Comparison of ENCODE assay signal across 12 mouse cellular contexts in the genomic region with DNA sequence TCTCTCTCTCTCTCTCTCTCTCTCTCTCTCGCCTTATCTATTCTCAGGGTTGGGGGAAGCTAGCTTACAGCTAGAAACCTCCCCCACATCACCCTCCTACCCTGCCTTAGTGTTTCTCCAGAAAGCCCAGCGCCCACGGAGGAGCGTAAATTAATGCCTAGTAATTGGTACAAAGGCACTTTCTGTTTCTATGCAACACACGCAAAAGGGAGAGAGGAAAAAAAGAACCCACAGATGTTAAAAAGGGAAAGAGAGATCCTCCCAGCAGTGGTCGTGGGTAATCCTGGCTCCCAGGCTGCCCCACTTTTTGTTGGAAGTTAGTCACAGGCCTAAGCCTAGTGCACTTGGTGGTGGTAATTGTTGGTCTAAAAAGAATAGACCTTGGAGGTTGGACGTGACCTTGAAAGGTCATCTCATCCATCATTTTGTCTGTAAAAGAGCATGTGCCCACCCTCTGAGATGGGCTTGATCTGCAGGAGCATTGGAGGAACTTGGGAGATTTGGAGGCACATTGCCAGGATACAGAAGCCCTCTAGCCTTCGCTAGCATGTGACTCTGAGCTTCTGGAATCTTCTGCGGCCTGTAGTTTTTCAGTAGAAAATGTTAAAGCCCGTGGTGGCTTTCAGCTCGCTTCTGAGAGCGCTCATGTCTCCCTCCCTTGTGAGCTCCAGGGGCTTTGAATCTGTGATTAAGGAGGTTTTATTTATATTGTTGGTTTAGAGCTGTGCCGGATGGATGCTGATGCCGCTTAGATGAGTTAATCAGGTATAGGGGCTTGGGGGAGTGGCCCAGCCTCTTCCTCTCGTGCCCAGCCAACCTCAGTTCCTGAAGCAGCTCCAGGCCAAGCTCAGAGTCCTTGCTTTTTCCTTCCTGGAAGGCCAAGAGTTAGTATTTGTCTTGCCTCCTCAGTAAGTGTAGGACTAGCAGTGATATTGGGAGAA. TPM values are rescaled to one million over a fixed set of nuclear protein-coding genes. Genes with fewer than 3 reads are reported as not detected.
A peak's percentile ranks its signal among the peaks of the same experiment; 100 is the strongest.
DNase-seq lines count a peak whose midpoint lies in the region; TF ChIP-seq lines count a peak whose summit lies in the region.
"Had no signal": no experiment of that assay in that cellular context is flagged by ENCODE, and none has a peak within 500 bp of the region (broad histone marks: within the 10 kb centered on the region; RNA-seq: fewer than 3 reads in every experiment).

No protein-coding gene starts in this region.

- intact Hi-C loops in gastrocnemius, postnatal 14 days (cut with DNase I; ENCODE audit: low total_unique reads) = no loop called here

- peaks cover 8% of the 10 kb centered on the region for H3K36me3 ChIP-seq in liver, adult 2 months (ENCODE audit: control insufficient read depth, insufficient read depth, low read length)
- H3K36me3 ChIP-seq: limb, embryonic 12.5 days had no signal

- WGBS in liver, adult 2 months = 67% methylated on average over 15 of the region's 15 CpGs

- peak overlapping the region; percentile 11 for H3K27ac ChIP-seq in liver, adult 2 months (replicated peaks; ENCODE audit: insufficient read depth, low read depth, low read length)
- H3K27ac ChIP-seq: limb, embryonic 12.5 days had no signal

- TF ChIP-seq POLR2A in liver, adult 2 months (IDR thresholded peaks at IDR 0.05; ENCODE audit: extremely low read depth, insufficient read depth, low read length) = no peak

- peaks cover 83% of the 10 kb centered on the region for H3K79me2 ChIP-seq in liver, adult 2 months (ENCODE audit: control insufficient read depth, insufficient read depth, low read length)

- H3K4me1 ChIP-seq in liver, adult 2 months (ENCODE audit: control insufficient read depth, insufficient read depth, low read length) = peaks cover 59% of the 10 kb centered on the region

- no peaks in the 10 kb centered on the region for H3K27me3 ChIP-seq in liver, adult 2 months (ENCODE audit: control insufficient read depth, insufficient read depth, low read length)
- H3K27me3 ChIP-seq: CH12.LX had no signal

- TF ChIP-seq CTCF in liver, adult 2 months (IDR thresholded peaks at IDR 0.05; ENCODE audit: low read depth, low read length) = no peak

- H3K4me3 ChIP-seq in liver, adult 2 months (ENCODE audit: insufficient read depth, low read depth, low read length) = no peak overlapping the region
- H3K4me3 ChIP-seq: limb, embryonic 12.5 days; myocyte had no signal

- DNase-seq in embryo, embryonic 10.5 days (ENCODE audit: low spot score) = peak; percentile 39
- DNase-seq in embryo, embryonic 11 days = no peak
- DNase-seq in liver, adult 2 months (ENCODE audit: extremely low read depth, low read depth, low spot score) = peak; percentile 27
- no peak for DNase-seq in liver
- DNase-seq in frontal cortex, postnatal 36 days (ENCODE audit: low spot score in 2 of 2) = peak; percentile 57 to 66
- peak; percentile 76 to 81 for DNase-seq in right cerebral cortex, adult 2 months (ENCODE audit: low spot score in 2 of 2)
- DNase-seq in urinary bladder, postnatal 14 days (ENCODE audit: low spot score) = no peak
- no peak for DNase-seq in gastrocnemius, postnatal 14 days
- DNase-seq: heart, postnatal 4 days had no signal

- H3K9ac ChIP-seq in liver, adult 2 months (ENCODE audit: low read depth, low read length) = no peak overlapping the region
- H3K9ac ChIP-seq: limb, embryonic 12.5 days had no signal

RNA-seq across cellular contexts. Expression of gene Klf9, which starts 6.3 kb away (rescaled TPM):
- total RNA-seq in liver, adult 2 months (2014; rRNA removed) = 75.0 and 81.6 TPM in 2 replicates
- polyA plus RNA-seq in liver, adult 2 months (2012; rRNA removed) = 32.4 and 32.7 TPM in 2 replicates
- total RNA-seq in gastrocnemius, postnatal 14 days (2021) = 100 to 1,000 TPM in 1 of 2 experiments, 10 to 100 TPM in 1; 80.5 to 128 TPM
- total RNA-seq: CH12.LX had no signal

Comparison
In these comparisons a context has a peak if more than half of its experiments do, and no peak if none do; other contexts are left out.
1. DNase-seq: peak in embryo, embryonic 10.5 days (single experiment), liver, adult 2 months (single experiment), frontal cortex, postnatal 36 days (2 of 2) and right cerebral cortex, adult 2 months (2 of 2); none in embryo, embryonic 11 days (single experiment), liver (single experiment), urinary bladder, postnatal 14 days (single experiment) and gastrocnemius, postnatal 14 days (single experiment).